Mouse (Mus musculus) cerebellum, postnatal 4 days (tissue): ENCODE measurements around the gene Rep15.

Experiments
- DNase-seq, 2 experiments: peaks; one replicate each; pipeline ENCODE4 v3.0.0; 2022; ENCODE audit warnings: low spot score in 2 of 2, mixed read lengths in 1 of 2

Gene Rep15

DNA sequence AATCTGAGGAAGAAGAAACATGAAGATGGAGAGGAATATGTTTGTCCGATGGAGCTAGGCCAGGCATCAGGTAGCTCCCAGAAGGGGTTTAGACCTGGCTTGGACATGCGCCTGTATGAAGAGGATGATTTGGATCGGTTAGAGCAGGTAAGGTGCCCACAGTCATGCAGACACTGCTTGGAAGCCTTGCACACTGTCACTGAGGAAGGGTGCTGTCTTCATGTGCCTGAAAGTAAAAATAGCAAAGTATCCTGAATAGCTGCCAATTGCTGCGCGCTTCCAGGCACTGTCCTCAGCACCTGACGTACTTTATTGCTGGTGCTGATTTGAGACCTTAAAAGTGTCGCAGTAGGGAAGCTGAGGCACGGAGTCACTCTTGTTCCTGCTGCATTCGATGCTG lies 2.8 kb upstream of the Rep15 start:
- DNase-seq, result no peak

DNA sequence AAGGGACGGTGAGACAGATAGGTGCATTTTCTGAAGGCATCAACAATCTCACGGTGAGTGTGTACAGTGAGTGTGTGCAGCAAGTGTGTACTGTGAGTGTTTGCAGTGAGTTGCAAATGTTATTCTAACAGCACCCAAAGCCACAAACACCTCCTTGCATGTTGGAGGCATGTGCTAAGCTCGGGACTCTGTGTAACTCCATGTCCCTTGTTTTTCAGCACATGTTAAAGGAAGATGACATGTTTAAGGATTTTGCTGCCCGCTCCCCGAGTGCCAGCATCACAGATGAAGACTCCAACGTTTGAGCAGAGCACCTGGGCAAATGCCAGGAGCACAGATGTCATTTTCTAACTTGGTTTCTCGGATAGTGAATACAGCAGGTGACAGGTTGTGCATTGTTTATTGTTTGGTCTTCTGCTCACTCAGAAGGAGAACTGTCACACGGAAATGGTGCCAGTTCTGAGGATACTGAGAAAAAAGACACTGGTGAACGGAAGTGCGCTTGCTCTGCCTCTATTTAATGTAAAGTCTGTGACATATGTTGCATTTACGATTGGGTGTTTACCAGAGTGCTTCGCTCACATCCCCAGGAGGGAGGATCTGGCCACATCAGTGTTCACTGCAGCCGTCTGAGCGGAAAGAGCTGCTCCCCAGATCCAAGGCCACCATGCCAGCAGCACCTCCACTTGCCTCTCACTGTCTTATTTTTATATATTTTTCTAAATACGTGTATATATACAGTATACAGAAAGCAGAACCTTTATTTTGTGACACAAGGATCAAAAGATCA lies 2.1 kb upstream of the Rep15 start:
- DNase-seq, result peak in 1 of 2 experiments; percentile 48

DNA sequence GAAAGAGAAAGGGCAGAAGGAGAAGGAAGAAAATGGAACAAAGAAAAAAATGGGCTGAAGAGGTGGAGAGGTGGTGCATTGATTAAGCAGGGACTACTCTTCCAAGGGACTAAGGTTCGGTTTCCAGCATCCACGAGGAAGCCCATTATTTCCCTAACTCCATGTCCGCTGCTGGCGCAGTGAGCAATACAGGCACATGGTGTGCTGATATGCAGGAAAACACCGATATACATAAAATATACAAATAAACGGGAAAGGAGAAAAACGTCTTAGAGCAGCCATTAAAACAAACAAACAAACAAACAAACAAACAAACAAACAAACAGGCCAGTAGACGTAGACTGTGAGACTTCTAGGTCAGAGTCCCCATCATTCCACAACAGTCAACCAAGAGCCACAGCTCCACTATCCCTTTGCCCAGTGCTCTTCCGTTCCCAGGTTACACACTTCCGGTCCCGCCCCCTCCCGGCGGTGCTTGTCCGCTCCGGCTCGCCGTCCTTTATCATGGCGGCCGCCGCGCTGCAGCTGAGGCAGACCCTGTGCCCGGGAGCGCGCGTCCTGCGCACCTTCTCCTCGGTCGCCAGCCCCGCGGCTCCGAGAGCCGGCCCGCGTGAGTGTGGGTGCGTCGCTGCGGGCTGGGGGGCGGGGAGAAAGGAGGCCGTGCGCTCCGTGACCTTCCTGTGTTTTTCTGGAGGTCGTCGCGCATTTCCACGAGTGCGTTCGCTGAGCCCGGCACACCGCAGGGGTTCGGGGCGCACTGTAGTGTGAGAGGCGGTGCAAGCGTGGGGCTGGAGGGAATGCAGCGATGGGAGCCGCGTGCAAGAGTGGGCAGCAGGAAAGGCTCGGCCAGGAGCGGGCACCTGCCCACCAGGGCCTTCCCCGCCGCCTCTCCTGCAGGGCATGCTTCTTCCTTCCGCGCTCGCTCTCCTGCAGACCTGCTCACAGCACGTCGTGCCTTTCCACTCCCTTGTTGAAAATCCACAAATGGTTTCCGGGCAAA lies 10.2 kb downstream of the Rep15 start, which contains the start of gene Mrps35:
Gene Mrps35, plus strand, starts transcription at position 474 of the 1,000 bp plus-strand sequence.
- DNase-seq, result peak; percentile 82 to 89

DNA sequence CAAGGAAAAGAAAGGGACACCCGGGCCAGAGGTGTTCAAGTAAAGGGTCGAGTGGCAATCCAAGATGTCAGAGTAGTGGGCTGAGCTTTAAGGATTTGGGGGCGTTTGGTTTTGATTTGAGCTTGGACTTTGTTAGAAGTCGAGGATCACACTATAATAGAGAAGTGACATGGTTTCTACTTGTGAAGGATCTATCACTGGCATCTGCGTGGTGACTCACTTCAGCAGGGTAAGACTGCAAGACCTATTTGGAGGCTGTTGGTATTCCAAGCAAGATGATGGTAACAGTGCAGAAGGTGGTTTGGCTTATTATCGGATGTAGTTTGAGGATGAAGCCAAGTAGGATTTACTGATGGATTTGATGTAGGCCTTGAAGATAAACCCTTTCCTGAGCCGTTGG lies 11.2 kb downstream of the Rep15 start:
- DNase-seq, result no peak

DNA sequence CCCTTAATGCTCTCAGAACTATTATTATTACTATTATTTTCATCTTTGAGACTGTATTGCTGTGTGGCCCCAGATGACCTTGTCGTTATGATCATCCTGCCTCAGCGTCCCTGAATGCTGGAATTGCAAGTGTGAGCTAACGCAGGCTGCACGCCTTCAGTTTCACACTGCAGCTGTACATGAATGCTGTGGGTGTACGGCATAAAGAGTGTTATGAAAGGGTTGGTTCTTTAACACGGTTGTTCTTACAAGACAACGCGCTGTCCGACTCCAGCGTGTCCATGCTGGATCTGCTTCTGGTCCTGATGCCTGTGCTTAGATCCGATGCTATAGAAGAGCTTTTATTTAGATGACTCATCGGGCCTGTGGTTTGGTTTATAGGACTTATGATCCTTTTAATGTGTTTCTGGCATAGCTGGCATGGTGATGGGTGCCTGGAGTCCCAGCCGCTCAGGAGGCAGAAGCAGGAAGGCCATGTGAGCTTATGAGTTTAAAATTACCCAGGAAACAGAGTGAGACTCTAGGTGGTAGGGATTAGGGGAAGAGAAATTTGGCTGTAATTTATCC lies 16.9 kb downstream of the Rep15 start:
- DNase-seq, result no peak

DNA sequence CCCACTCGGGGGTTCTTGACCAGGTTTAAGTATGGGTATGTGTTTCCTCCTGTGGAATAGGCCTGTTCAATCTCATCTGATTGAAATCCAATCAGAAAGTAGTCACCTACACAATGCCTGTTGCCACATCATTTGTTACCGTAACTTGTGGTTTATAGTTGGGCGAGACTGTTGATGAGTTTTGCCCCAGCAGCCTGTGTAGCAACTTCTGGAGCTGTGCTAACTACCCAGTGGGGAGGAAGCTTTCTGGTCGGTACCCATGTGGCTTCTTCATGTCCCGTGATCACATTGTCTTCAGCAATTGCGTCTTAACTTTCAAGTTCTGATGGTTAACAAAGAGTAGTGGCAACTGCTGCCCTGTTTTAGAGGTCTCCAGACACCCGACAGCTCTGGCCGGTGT lies 19.3 kb downstream of the Rep15 start:
- no peak for DNase-seq

DNA sequence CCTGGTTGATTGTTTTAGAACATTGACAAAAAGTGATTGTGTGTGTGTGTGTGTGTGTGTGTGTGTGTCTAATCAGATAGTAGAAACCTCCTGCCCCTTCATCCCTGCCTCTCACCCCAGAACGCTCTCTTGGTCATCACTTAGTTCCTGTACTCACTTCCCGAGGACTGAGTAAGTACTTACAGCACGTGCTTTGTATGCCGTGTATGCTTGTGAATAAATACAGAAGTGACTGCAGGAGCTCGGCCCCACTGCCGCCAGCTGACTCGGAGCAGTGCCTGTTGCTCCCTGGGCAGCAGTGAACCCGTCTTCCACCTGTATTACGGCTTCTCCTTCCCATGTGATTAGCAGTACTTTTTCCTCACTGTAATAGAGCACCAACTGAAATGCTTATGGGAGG lies 20.1 kb downstream of the Rep15 start:
- DNase-seq, result no peak

DNA sequence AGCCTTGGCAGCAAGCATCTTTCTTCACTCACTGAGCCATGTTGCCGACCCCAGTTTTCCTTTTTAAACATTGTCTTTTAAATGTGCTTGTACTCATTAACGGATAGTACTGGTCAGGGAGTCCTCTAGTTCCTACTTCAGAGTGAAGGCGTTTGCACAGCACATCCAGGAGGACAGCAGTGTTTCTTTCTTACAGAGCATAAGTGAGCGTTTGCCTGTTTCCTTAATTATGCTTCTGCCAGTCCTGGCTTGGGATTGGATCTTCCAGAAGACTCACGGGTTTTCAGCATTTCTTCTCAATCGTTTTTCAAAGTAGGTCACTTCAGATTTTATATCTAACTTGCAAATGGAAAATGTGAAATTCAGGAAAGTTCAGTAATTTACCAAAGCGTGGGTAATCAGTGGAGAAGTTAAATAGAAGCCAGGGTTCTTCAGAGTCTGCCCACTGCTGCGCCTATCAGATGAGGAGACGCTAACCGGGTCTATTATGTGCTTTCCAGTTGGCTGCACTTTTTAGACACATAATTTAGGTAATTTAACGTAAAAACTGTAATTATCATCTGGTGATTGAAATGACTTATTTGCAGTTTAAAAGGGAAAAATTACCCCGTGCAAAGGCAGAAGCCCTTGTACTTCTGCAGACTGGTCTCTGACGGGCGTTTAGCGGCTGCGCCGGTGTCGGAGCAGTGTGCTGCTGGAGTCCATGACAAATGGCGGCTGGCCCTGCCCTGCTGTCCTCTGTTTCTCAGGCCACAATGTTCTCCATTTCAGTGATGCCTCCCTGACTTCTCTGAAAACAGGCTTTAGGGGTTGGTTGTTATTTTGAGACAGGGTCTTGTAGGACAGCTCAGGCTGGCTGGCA lies 21.6 kb downstream of the Rep15 start:
- no peak for DNase-seq

DNA sequence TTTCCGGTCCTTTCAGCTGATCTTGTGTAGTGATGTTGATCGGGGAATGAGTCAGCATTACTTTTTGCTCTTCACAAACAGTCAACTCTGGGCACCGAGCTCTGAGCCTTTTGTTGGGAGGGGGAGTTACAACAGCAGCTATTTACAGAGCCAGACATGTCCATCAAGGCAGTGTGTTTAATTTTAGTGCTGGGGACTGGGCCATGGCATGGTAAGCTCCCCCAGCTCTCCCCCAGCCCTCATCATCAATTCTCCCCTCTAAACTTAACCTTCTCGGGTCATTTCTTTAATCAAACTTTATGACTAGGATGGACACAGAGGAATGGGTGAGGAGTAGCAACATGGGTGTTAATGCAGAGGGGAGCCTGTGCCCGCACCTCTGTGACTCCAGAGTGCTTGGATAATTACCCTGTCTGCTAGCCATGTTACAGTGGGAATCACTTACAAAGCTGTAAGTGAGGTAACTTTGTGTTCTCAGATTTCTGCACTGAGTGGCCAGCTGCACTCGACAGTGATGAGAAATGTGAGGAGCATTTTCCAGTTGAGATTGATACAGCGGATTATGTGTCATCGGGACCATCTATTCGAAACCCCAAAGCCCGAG lies 23.1 kb downstream of the Rep15 start:
- no peak for DNase-seq

DNA sequence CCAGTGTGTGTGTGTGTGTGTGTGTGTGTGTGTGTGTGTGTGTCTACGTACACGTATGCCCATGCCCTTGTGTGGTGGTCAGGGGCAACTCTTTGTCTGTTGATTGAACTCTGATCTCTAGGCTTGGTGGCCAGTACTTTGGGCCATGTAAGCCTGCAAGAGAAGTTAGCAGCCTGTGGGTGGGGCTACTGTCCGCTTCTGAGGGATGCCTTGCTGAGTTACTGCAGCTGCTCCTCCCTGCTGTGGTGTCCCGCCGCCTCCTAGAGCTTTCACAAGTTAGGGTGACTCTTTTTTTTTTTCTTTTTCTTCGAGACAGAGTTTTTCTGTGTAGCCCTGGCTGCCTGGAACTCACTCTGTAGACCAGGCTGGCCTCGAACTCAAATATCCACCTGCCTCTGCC lies 26.9 kb downstream of the Rep15 start:
- DNase-seq, result no peak

DNA sequence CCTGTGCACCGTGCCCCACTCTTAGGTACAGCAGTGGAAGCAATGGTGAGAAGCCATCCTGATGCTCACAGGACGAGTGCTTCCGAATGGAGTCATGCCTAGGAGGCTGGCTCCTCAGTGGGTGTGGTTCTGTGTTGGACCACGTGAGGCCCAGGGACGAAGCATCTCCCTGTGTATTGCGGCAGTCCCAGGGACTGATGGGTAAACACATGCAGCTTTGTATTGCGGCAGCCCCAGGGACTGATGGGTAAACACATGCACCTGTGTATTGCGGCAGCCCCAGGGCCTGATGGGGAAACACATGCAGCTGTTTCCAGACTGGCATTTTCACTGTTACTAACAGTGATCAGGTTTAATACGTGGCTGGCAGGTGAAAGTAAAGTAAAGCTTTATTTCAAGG lies 29.2 kb downstream of the Rep15 start:
- no peak for DNase-seq

DNA sequence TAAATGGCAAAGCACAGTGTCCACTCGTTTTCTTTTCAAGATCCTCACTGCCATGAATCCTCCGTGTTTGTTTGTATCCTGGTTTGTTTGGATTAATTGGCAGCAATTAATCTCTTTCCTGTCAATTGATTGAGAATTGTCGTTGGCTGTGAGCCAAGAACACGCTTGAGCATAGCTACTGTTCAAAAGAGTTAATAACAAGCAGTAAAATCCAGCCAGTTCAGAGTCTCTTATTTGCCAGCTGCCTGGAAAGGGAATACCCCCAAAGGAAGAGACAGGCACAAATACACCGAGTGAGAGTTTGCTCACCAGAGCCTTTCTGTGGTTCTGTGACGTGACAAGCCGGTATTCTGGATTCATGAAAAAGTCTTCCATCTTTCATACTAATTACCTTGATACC lies 29.6 kb downstream of the Rep15 start:
- DNase-seq, result no peak

DNA sequence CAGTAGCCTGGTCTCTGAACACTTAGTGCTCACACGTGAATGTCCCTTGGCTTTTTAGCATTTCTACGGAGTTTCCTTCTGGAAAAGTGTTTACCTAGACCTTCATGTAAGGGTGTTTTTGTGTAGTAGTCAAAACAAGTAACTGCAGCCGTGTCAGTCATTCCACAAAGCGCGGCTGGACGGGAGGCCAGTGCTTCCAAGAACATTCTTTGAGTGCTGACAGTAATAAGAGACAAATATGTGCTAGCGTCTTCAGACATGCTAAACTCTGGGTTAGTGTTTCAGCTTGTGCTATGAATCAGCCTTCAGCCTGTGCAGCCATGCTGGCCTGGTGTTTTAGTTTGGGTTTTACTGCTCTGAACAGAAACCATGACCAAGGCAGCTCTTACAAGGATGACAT lies 30.3 kb downstream of the Rep15 start:
- no peak for DNase-seq

DNA sequence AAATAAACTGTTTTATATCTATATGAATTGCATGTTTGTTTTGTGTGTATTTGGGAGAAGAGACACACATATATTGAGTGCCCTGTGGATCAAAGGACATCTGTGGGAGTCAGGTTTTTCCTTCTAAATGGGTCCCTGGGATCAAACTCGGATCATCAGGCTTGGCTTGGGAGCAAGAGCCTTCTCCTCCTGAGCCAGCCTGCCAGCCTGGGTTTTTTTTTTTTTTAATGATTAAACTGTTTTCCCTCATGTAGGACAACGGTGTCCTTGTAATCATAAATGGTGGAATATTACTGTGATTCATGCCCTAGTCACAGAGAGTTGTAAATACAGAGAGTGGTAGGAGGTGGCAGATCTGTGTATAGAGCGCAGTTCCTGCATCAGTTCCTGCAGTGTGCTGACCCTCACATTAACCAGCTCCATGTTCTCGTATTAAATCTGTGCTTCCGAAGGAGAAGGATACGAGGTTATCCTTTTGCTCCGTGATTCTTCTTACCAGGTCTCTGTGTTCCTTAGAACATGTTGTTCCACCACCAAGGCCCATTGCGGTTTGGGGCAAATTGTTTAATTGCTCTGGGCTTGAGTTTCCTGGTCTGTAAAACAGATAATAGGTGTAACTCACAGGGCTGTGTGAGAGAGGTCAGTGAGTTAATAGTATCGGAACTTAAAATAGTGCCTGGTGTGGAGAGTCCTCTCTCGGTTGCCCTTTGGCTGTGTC lies 32.0 kb downstream of the Rep15 start:
- no peak for DNase-seq

DNA sequence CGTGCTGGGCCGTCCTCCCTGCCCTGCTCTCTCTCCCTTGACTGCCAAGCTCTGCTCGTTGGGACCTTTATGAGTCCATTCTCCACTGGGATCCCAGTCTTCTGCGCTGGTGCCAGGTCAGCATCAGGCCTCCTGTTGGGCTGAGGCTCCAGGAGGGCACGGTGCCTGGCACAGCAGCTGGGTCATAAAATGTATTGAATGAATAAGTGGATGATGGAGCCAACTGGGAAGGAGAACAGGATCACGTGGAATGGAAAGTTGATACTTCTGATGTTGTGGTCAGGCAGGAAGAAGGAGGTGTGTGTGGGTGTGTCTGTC lies 32.5 kb downstream of the Rep15 start:
- no peak for DNase-seq

DNA sequence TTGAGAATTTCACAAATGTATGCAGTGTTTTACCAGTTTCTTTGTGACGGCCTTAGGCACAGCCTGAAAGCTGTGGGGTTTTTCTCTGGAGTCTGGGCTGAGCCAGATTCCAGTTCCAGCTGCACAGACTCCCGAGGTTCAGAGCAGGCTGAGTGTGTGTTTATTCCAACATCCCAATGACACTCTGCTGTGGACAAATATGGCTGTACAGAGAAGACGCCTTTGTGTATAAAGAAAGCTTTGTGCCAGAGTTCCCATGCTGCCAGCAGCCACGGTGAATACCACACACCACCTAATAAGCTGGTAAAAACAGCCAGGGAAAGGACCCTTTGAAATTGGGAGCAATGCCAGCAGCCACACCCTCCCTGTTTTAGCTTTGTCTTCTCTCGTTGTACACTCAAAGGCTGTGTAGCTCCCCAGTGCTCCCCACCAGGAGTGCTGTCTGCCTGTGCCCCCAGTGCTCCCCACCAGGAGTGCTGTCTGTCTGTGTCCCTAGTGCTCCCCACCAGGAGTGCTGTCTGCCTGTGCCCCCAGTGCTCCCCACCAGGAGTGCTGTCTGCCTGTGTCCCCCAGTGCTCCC lies 43.5 kb downstream of the Rep15 start:
- DNase-seq, result no peak

DNA sequence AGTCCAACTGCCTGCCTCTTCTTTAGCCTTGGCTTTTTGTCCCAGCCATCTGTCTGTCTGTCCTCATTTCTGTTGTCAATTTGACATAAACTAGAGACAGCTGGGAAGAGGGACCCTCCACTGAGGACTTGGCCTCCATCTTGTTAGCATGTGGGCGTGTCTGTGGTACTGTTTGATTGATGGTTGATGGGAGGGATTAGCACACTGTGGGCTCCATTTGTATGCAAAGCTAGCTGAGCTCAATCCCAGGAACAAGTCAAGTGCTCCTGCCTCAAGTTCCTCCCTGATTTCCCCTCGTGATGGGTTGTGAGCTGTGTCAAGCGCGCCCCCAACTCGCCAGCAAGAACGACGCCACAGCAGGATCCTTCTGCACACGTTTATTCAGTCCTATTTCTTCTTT lies 44.5 kb downstream of the Rep15 start:
- no peak for DNase-seq

DNA sequence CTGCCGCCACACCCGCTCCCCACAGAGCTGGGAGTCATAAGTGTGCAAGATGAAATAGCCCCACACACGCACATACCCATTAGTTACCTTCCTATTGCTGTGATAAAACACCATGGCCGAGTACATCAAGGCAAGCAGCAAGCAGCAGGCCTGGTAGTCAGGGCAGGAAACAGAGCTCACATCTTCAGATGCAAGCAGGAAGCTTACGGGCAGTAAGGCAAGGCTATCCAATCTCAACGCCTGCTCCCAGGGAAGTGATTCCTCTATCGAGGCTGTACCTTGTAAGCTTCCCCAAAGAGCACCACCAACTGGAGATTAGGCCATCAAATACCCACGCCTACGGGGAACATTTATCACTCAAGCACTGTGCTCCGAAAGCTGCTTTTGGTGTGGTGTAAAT lies 47.5 kb downstream of the Rep15 start:
- DNase-seq, result no peak
